Mouse (Mus musculus) kidney, postnatal 10 days (tissue): Measurements from ENCODE around the gene Gm11559.
A peak's percentile ranks its signal among the peaks of the same experiment; 100 is the strongest.
"Not testable (repeated sequence)": the region's sequence is repeated elsewhere in the genome, so short reads cannot be mapped to it uniquely, and the experiment has no call there.

Experiments
- DNase-seq: peaks from one replicate; pipeline ENCODE4 v3.0.0; 2021; ENCODE audit warnings: mixed read lengths

The Gm11559 gene

GRCm38 (mm10) chr11:99864176-99864575 lies at the start of gene Gm11559:
TSS of gene Gm11559 (plus strand) at chr11:99864476.
- DNase-seq = not testable (repeated sequence)

- not testable (repeated sequence) for DNase-seq
Measured at GRCm38 (mm10) chr11:99815566-99815965, 48.7 kb upstream of the Gm11559 start, which contains the start of gene Gm11564. TSS of gene Gm11564 (minus strand) at chr11:99815666.

GRCm38 (mm10) chr11:99837966-99838365 lies 26.3 kb upstream of the Gm11559 start, which contains the start of gene 2300003K06Rik:
TSS of gene 2300003K06Rik (minus strand) at chr11:99838066.
- no peak for DNase-seq

- DNase-seq = no peak
Measured at GRCm38 (mm10) chr11:99842185-99842584, 22.1 kb upstream of the Gm11559 start.

GRCm38 (mm10) chr11:99846746-99847145 lies 17.5 kb upstream of the Gm11559 start:
- no peak for DNase-seq

GRCm38 (mm10) chr11:99851508-99851907 lies 12.8 kb upstream of the Gm11559 start, which contains the start of gene Krtap4-16:
TSS of gene Krtap4-16 (minus strand) at chr11:99851608.
- DNase-seq = no peak

- peak; percentile 7 for DNase-seq
Measured at GRCm38 (mm10) chr11:99854121-99854520, 10.2 kb upstream of the Gm11559 start.

GRCm38 (mm10) chr11:99857617-99858016 lies 6.7 kb upstream of the Gm11559 start, which contains the start of gene Gm11568:
TSS of gene Gm11568 (plus strand) at chr11:99857917.
- DNase-seq = no peak

- no peak for DNase-seq
Measured at GRCm38 (mm10) chr11:99858761-99859160, 5.5 kb upstream of the Gm11559 start.

GRCm38 (mm10) chr11:99873089-99873488 lies 8.8 kb downstream of the Gm11559 start, which contains the start of gene Krtap9-1:
TSS of gene Krtap9-1 (plus strand) at chr11:99873389.
- not testable (repeated sequence) for DNase-seq

- not testable (repeated sequence) for DNase-seq
Measured at GRCm38 (mm10) chr11:99878887-99879286, 14.6 kb downstream of the Gm11559 start, which contains the start of gene Gm11567. TSS of gene Gm11567 (plus strand) at chr11:99879187.

- DNase-seq = no peak
Measured at GRCm38 (mm10) chr11:99907620-99908019, 43.3 kb downstream of the Gm11559 start, which contains the start of gene Krtap31-1. TSS of gene Krtap31-1 (plus strand) at chr11:99907920.

GRCm38 (mm10) chr11:99914451-99914850 lies 50.2 kb downstream of the Gm11559 start, which contains the start of gene Gm11565:
TSS of gene Gm11565 (plus strand) at chr11:99914751.
- no peak for DNase-seq
